ENCODE assay signal across 14 mouse cellular contexts in genomic region chr12:85256074-85256751, GRCm38 (mm10). TPM values are rescaled to one million over a fixed set of nuclear protein-coding genes. Genes with fewer than 3 reads are reported as not detected.
DNase-seq lines count a peak whose midpoint lies in the region; ATAC-seq and TF ChIP-seq lines count a peak whose summit lies in the region.
"Had no signal": no experiment of that assay in that cellular context is flagged by ENCODE, and none has a peak within 500 bp of the region (broad histone marks: within the 10 kb centered on the region; RNA-seq: fewer than 3 reads in every experiment).

No protein-coding gene starts in this region.

- TF ChIP-seq CTCF in C2C12 (IDR thresholded peaks at IDR 0.05; ENCODE audit: control insufficient read depth, insufficient read depth, insufficient read length) = no peak

- H3K9me3 ChIP-seq in kidney, embryonic 14.5 days (ENCODE audit: control insufficient read depth, low read length) = no peaks in the 10 kb centered on the region
- H3K9me3 ChIP-seq in embryonic facial prominence, embryonic 11.5 days (replicated peaks; ENCODE audit: control insufficient read depth, low read length) = no peaks in the 10 kb centered on the region
- no peaks in the 10 kb centered on the region for H3K9me3 ChIP-seq in limb, embryonic 15.5 days
- H3K9me3 ChIP-seq: intestine, embryonic 15.5 days; neural tube, embryonic 12.5 days had no signal

- no peaks in the 10 kb centered on the region; the same call in 1 of the 2 replicates for H3K36me3 ChIP-seq in kidney, embryonic 14.5 days (ENCODE audit: control insufficient read depth, insufficient read depth, low read length)
- no peaks in the 10 kb centered on the region for H3K36me3 ChIP-seq in C2C12 (ENCODE audit: control insufficient read depth, insufficient read depth)
- no peaks in the 10 kb centered on the region for H3K36me3 ChIP-seq in embryonic facial prominence, embryonic 11.5 days (replicated peaks; ENCODE audit: control insufficient read depth, insufficient read depth, low read depth, low read length)
- 0 out of 2 replicates have a peak, but pooled peaks cover 4% of the 10 kb centered on the region for H3K36me3 ChIP-seq in limb, embryonic 15.5 days
- H3K36me3 ChIP-seq: neural tube, embryonic 12.5 days had no signal

- no peak for DNase-seq in kidney, adult 11 months
- DNase-seq in embryonic facial prominence, embryonic 11.5 days (ENCODE audit: low spot score) = no peak
- DNase-seq in urinary bladder, postnatal 14 days (ENCODE audit: low spot score) = no peak
- DNase-seq in thymus, postnatal 36 days = no peak
- DNase-seq: cerebellum, adult 11-12 months; gastrocnemius, postnatal 36 days; right cerebral cortex, postnatal 14 days; thymus, adult 18-20 months had no signal

- no peaks in the 10 kb centered on the region for H3K79me2 ChIP-seq in C2C12 (ENCODE audit: control insufficient read depth, insufficient read depth)

- H3K4me3 ChIP-seq in kidney, embryonic 14.5 days (ENCODE audit: low read length) = no peak overlapping the region
- H3K4me3 ChIP-seq in C2C12 (ENCODE audit: insufficient read depth, poor library complexity, severe bottlenecking) = no peak overlapping the region
- H3K4me3 ChIP-seq in embryonic facial prominence, embryonic 11.5 days (ENCODE audit: low read depth, low read length) = no peak overlapping the region
- H3K4me3 ChIP-seq in limb, embryonic 15.5 days = no peak overlapping the region
- H3K4me3 ChIP-seq: intestine, embryonic 15.5 days; neural tube, embryonic 12.5 days had no signal

- no peak overlapping the region for H3K4me2 ChIP-seq in kidney, embryonic 14.5 days (replicated peaks; ENCODE audit: low read depth, low read length)
- no peak overlapping the region for H3K4me2 ChIP-seq in embryonic facial prominence, embryonic 11.5 days (ENCODE audit: low read depth, low read length)
- H3K4me2 ChIP-seq in limb, embryonic 15.5 days = no peak overlapping the region
- H3K4me2 ChIP-seq: intestine, embryonic 15.5 days; neural tube, embryonic 12.5 days had no signal

- no peak overlapping the region for H3K9ac ChIP-seq in kidney, embryonic 14.5 days (ENCODE audit: low read depth, low read length)
- H3K9ac ChIP-seq in embryonic facial prominence, embryonic 11.5 days (replicated peaks; ENCODE audit: low read length) = no peak overlapping the region; the same call in 1 of the 2 replicates
- no peak overlapping the region for H3K9ac ChIP-seq in limb, embryonic 15.5 days
- H3K9ac ChIP-seq: intestine, embryonic 15.5 days; neural tube, embryonic 12.5 days had no signal

- H3K79me3 ChIP-seq in C2C12 (ENCODE audit: low read depth) = no peaks in the 10 kb centered on the region

- WGBS in kidney, embryonic 14.5 days = 31% methylated on average over 7 of the region's 7 CpGs
- WGBS in embryonic facial prominence, embryonic 11.5 days = 59% methylated on average over 7 of the region's 7 CpGs
- WGBS in limb, embryonic 15.5 days = 53% methylated on average over 7 of the region's 7 CpGs

- peak overlapping the region; percentile 57 for H3ac ChIP-seq in C2C12 (ENCODE audit: control insufficient read depth, insufficient read length, low read depth)

- no peaks in the 10 kb centered on the region for H3K27me3 ChIP-seq in kidney, embryonic 14.5 days (ENCODE audit: control insufficient read depth, insufficient read depth, low read length)
- no peaks in the 10 kb centered on the region for H3K27me3 ChIP-seq in C2C12 (ENCODE audit: control insufficient read depth, insufficient read depth, insufficient read length)
- H3K27me3 ChIP-seq in embryonic facial prominence, embryonic 11.5 days (ENCODE audit: control insufficient read depth, insufficient read depth, low read length) = no peaks in the 10 kb centered on the region
- no peaks in the 10 kb centered on the region for H3K27me3 ChIP-seq in limb, embryonic 15.5 days
- H3K27me3 ChIP-seq: intestine, embryonic 15.5 days; neural tube, embryonic 12.5 days had no signal

- H3K4me1 ChIP-seq in kidney, embryonic 14.5 days (ENCODE audit: control insufficient read depth, insufficient read depth, low read length) = peaks cover 19% of the 10 kb centered on the region
- H3K4me1 ChIP-seq in embryonic facial prominence, embryonic 11.5 days (ENCODE audit: control insufficient read depth, insufficient read depth, low read length) = peaks cover 3% of the 10 kb centered on the region; the same call in 1 of the 2 replicates
- peaks cover 6% of the 10 kb centered on the region for H3K4me1 ChIP-seq in limb, embryonic 15.5 days
- H3K4me1 ChIP-seq: intestine, embryonic 15.5 days; neural tube, embryonic 12.5 days had no signal

- ATAC-seq in kidney, embryonic 14.5 days (ENCODE audit: low FRiP score, low TSS enrichment) = peak; percentile 88
- ATAC-seq in embryonic facial prominence, embryonic 11.5 days (replicated peaks; ENCODE audit: insufficient number of reproducible peaks, low FRiP score, low TSS enrichment, low read depth) = 0 out of 2 replicates have a peak, but pooled peaks have one; percentile 48
- no peak for ATAC-seq in limb, embryonic 15.5 days (ENCODE audit: insufficient number of reproducible peaks, low FRiP score, low TSS enrichment, low read depth)
- ATAC-seq in megakaryocyte-erythroid progenitor cell, adult 5-6 weeks (replicated peaks; ENCODE audit: low FRiP score, low TSS enrichment, poor library complexity, severe bottlenecking) = no peak
- ATAC-seq: intestine, embryonic 15.5 days had no signal

- peak overlapping the region; percentile 62; the same call in 1 of the 2 replicates for H3K27ac ChIP-seq in kidney, embryonic 14.5 days (ENCODE audit: low read depth, low read length)
- H3K27ac ChIP-seq in embryonic facial prominence, embryonic 11.5 days (replicated peaks; ENCODE audit: low read depth, low read length) = no peak overlapping the region; the same call in 1 of the 2 replicates
- H3K27ac ChIP-seq in limb, embryonic 15.5 days = peak overlapping the region; percentile 72
- H3K27ac ChIP-seq: neural tube, embryonic 12.5 days had no signal

TF ChIP-seq in C2C12, 6 proteins besides CTCF, POLR2A, EP300 and RAD21:
- TF ChIP-seq CEBPB (IDR thresholded peaks at IDR 0.05; ENCODE audit: low read depth) (peak; percentile 50), MAX (IDR thresholded peaks at IDR 0.05) (no peak), FOSL1 (IDR thresholded peaks at IDR 0.05; ENCODE audit: insufficient read depth, low read length, poor library complexity, severe bottlenecking) (no peak), MYOG (IDR thresholded peaks at IDR 0.05; ENCODE audit: control insufficient read depth, extremely low read depth, insufficient read length) (no peak), MYOD1 (IDR thresholded peaks at IDR 0.05; ENCODE audit: control insufficient read depth, insufficient read length, low read depth) (no peak), USF1 (IDR thresholded peaks at IDR 0.05; ENCODE audit: low read depth) (no peak)

RNA-seq across cellular contexts. Expression of gene Mlh3, which starts 14.2 kb away (rescaled TPM):
- polyA plus RNA-seq in kidney, embryonic 14.5 days (2014; fragmentation: Nextera tagmentation; extraction: Ambion mirVana) = 6.2 and 10.8 TPM in 2 replicates
- 0.82 TPM for polyA plus RNA-seq in C2C12 (2012; fragmentation: generic; extraction: Trizol)
- polyA plus RNA-seq in embryonic facial prominence, embryonic 11.5 days (2014; fragmentation: Nextera tagmentation; extraction: Ambion mirVana) = 9.5 TPM in 2 replicates
- 8.1 and 9.4 TPM in 2 replicates for polyA plus RNA-seq in limb, embryonic 15.5 days (2015; fragmentation: Nextera tagmentation; extraction: Ambion mirVana)
- 11.1 and 13.9 TPM in 2 replicates for total RNA-seq in megakaryocyte-erythroid progenitor cell, adult 5-6 weeks (2014; fragmentation: Nextera tagmentation)
- total RNA-seq in megakaryocyte-erythroid progenitor cell, adult 5-6 weeks (2017) = 6.8 and 12.3 TPM in 2 replicates

RNA-seq across cellular contexts. Expression of gene Acyp1, which starts 32.0 kb away (rescaled TPM):
- polyA plus RNA-seq in kidney, embryonic 14.5 days (2014; fragmentation: Nextera tagmentation; extraction: Ambion mirVana) = 57.7 and 89.4 TPM in 2 replicates
- 17.1 TPM for polyA plus RNA-seq in C2C12 (2012; fragmentation: generic; extraction: Trizol)
- 49.7 and 58.5 TPM in 2 replicates for polyA plus RNA-seq in embryonic facial prominence, embryonic 11.5 days (2014; fragmentation: Nextera tagmentation; extraction: Ambion mirVana)
- polyA plus RNA-seq in limb, embryonic 15.5 days (2015; fragmentation: Nextera tagmentation; extraction: Ambion mirVana) = 41.8 and 42.0 TPM in 2 replicates
- 92.9 and 101 TPM in 2 replicates for total RNA-seq in megakaryocyte-erythroid progenitor cell, adult 5-6 weeks (2014; fragmentation: Nextera tagmentation)
- total RNA-seq in megakaryocyte-erythroid progenitor cell, adult 5-6 weeks (2017) = 33.1 and 110 TPM in 2 replicates

RNA-seq across cellular contexts. Expression of gene Zc2hc1c, which starts 32.2 kb away (rescaled TPM):
- polyA plus RNA-seq in kidney, embryonic 14.5 days (2014; fragmentation: Nextera tagmentation; extraction: Ambion mirVana) = 2.0 and 3.2 TPM in 2 replicates
- 0.75 TPM for polyA plus RNA-seq in C2C12 (2012; fragmentation: generic; extraction: Trizol)
- 0.89 and 0.95 TPM in 2 replicates for polyA plus RNA-seq in embryonic facial prominence, embryonic 11.5 days (2014; fragmentation: Nextera tagmentation; extraction: Ambion mirVana)
- polyA plus RNA-seq in limb, embryonic 15.5 days (2015; fragmentation: Nextera tagmentation; extraction: Ambion mirVana) = 1.9 and 2.2 TPM in 2 replicates
- total RNA-seq in megakaryocyte-erythroid progenitor cell, adult 5-6 weeks (2014; fragmentation: Nextera tagmentation) = 0.47 TPM in 1 of 2 replicates, not detected in the other
- total RNA-seq in megakaryocyte-erythroid progenitor cell, adult 5-6 weeks (2017) = not detected in 2 replicates

RNA-seq across cellular contexts. Expression of gene Eif2b2, which starts 36.9 kb away (rescaled TPM):
- 95.7 and 105 TPM in 2 replicates for polyA plus RNA-seq in kidney, embryonic 14.5 days (2014; fragmentation: Nextera tagmentation; extraction: Ambion mirVana)
- polyA plus RNA-seq in C2C12 (2012; fragmentation: generic; extraction: Trizol) = 294 TPM
- 89.6 and 90.0 TPM in 2 replicates for polyA plus RNA-seq in embryonic facial prominence, embryonic 11.5 days (2014; fragmentation: Nextera tagmentation; extraction: Ambion mirVana)
- 79.4 and 83.8 TPM in 2 replicates for polyA plus RNA-seq in limb, embryonic 15.5 days (2015; fragmentation: Nextera tagmentation; extraction: Ambion mirVana)
- 95.6 and 101 TPM in 2 replicates for total RNA-seq in megakaryocyte-erythroid progenitor cell, adult 5-6 weeks (2014; fragmentation: Nextera tagmentation)
- total RNA-seq in megakaryocyte-erythroid progenitor cell, adult 5-6 weeks (2017) = 64.2 and 72.2 TPM in 2 replicates

Comparison
In these comparisons a context has a peak if more than half of its experiments do, and no peak if none do; other contexts are left out.
1. ATAC-seq: peak in kidney, embryonic 14.5 days (single experiment) and embryonic facial prominence, embryonic 11.5 days (single experiment); none in limb, embryonic 15.5 days (single experiment) and megakaryocyte-erythroid progenitor cell, adult 5-6 weeks (single experiment).